Mouse (Mus musculus) limb, embryonic 14.5 days (tissue): ENCODE measurements around the gene Cdkl5. TPM values are rescaled to one million over a fixed set of nuclear protein-coding genes. Genes with fewer than 3 reads are reported as not detected.

Source experiments
- ATAC-seq: fragments of 200-750 bp; cut with Nextera tagmentation; 2 replicates; pipeline ENCODE4 v1.8.0; 2017; ENCODE audit warnings: low read depth, moderate number of reproducible peaks, moderate TSS enrichment; ENCODE audit not compliant: low FRiP score
- DNase-seq: peaks from one replicate; pipeline ENCODE4 v3.0.0-alpha.2; 2015; ENCODE audit warnings: low spot score
- H3K27ac ChIP-seq: fragments of 300-500 bp; sonication (generic); replicated peaks from 2 replicates; pipeline ENCODE4 v1.5.1; 2014; ENCODE audit warnings: low read depth, mild to moderate bottlenecking, low read length, moderate library complexity, mixed read lengths
- H3K27me3 ChIP-seq: fragments of 300-500 bp; sonication (generic); 2 replicates; pipeline ENCODE4 v1.6.1; 2014; ENCODE audit warnings: low read length, mixed read lengths; ENCODE audit not compliant: control insufficient read depth, insufficient read depth
- H3K36me3 ChIP-seq: fragments of 300-500 bp; sonication (generic); 2 replicates; pipeline ENCODE4 v1.6.1; 2014; ENCODE audit warnings: mild to moderate bottlenecking, low read length, moderate library complexity, mixed read lengths; ENCODE audit not compliant: control insufficient read depth, insufficient read depth
- H3K4me1 ChIP-seq: fragments of 300-500 bp; sonication (generic); 2 replicates; pipeline ENCODE4 v1.6.1; 2014; ENCODE audit warnings: antibody characterized with exemption, low read length, mixed read lengths; ENCODE audit not compliant: control insufficient read depth, insufficient read depth
- H3K4me2 ChIP-seq: fragments of 300-500 bp; sonication (generic); replicated peaks from 2 replicates; pipeline ENCODE4 v1.6.1; 2014; ENCODE audit warnings: low read depth, mild to moderate bottlenecking, low read length, moderate library complexity; ENCODE audit not compliant: severe bottlenecking
- H3K4me3 ChIP-seq: fragments of 300-500 bp; sonication (generic); replicated peaks from 2 replicates; pipeline ENCODE4 v1.5.1; 2014; ENCODE audit warnings: low read length
- H3K9ac ChIP-seq: fragments of 300-500 bp; sonication (generic); 2 replicates; pipeline ENCODE4 v1.6.1; 2014; ENCODE audit warnings: mild to moderate bottlenecking, low read depth, low read length, moderate library complexity; ENCODE audit not compliant: severe bottlenecking
- H3K9me3 ChIP-seq: fragments of 300-500 bp; sonication (generic); 2 replicates; pipeline ENCODE4 v1.6.1; 2016; ENCODE audit warnings: low read length; ENCODE audit not compliant: control insufficient read depth
- POLR2A ChIP-seq: fragments of 200-500 bp; IDR thresholded peaks from 2 replicates; pipeline ENCODE4 v1.8.0; 2012; ENCODE audit warnings: inconsistent platforms, mild to moderate bottlenecking, moderate library complexity, borderline replicate concordance; ENCODE audit not compliant: insufficient read depth, insufficient read length; ENCODE audit errors: extremely low read depth
- WGBS: fragments of 180-500 bp; shearing (Covaris S2); extraction: QIAGEN DNeasy Blood & Tissue Kit; methylation state at CpG from one replicate; pipeline ENCODE4 v1.1.7; 2014; 5-methylcytosine and 5-hydroxymethylcytosine counted together
- polyA plus RNA-seq, 2 experiments: library from polyadenylated mRNA; depleted of rRNA in 1 of 2; stranded (reverse) in 1 of 2; unstranded in 1 of 2; fragments of >200 nt; fragmentation: Nextera tagmentation in 1 of 2; extraction: Ambion mirVana in 1 of 2; gene quantifications; 2 replicates each; pipeline versions ENCODE4 v1.2.1 to v1.2.3; 2012 to 2014

Cdkl5 gene
- polyA plus RNA-seq, 2 experiments: 2.5 to 2.8 TPM

GRCm38 (mm10) chrX:160901118-160901517 lies 93.4 kb downstream of the Cdkl5 start:
- no peaks in the 10 kb centered on the region for H3K27me3 ChIP-seq
- no peaks in the 10 kb centered on the region for H3K9me3 ChIP-seq
- H3K4me2 ChIP-seq: no peak overlapping the region
- H3K4me1 ChIP-seq: no peaks in the 10 kb centered on the region
- no peak for TF ChIP-seq POLR2A
- H3K9ac ChIP-seq: no peak overlapping the region
- WGBS: 95% methylated on average over 2 of the region's 2 CpGs
- no peak for ATAC-seq
- H3K27ac ChIP-seq: no peak overlapping the region
- no peak overlapping the region for H3K4me3 ChIP-seq
- no peak for DNase-seq
- no peaks in the 10 kb centered on the region for H3K36me3 ChIP-seq

- no peak overlapping the region for H3K4me3 ChIP-seq
- H3K9ac ChIP-seq: no peak overlapping the region
- H3K4me1 ChIP-seq: no peaks in the 10 kb centered on the region
- H3K4me2 ChIP-seq: no peak overlapping the region
- no peaks in the 10 kb centered on the region for H3K9me3 ChIP-seq
- H3K36me3 ChIP-seq: no peaks in the 10 kb centered on the region
- DNase-seq: no peak
- no peak for ATAC-seq
- no peak for TF ChIP-seq POLR2A
- H3K27ac ChIP-seq: no peak overlapping the region
- WGBS: 58% methylated on average over 1 of the region's 1 CpGs
- no peaks in the 10 kb centered on the region for H3K27me3 ChIP-seq
Observed at GRCm38 (mm10) chrX:160892077-160892476, 102.4 kb downstream of the Cdkl5 start.

GRCm38 (mm10) chrX:160886301-160886700 lies 108.2 kb downstream of the Cdkl5 start:
- no peaks in the 10 kb centered on the region for H3K9me3 ChIP-seq
- no peaks in the 10 kb centered on the region for H3K36me3 ChIP-seq
- DNase-seq (no peak), ATAC-seq (no peak)
- TF ChIP-seq POLR2A: no peak
- 72% methylated on average over 2 of the region's 2 CpGs for WGBS
- no peaks in the 10 kb centered on the region for H3K4me1 ChIP-seq
- H3K9ac ChIP-seq: no peak overlapping the region
- H3K4me3 ChIP-seq: no peak overlapping the region
- no peak overlapping the region for H3K4me2 ChIP-seq
- no peaks in the 10 kb centered on the region for H3K27me3 ChIP-seq
- no peak overlapping the region for H3K27ac ChIP-seq

GRCm38 (mm10) chrX:160866576-160866975 lies 127.9 kb downstream of the Cdkl5 start:
- no peak overlapping the region for H3K27ac ChIP-seq
- H3K36me3 ChIP-seq: no peaks in the 10 kb centered on the region
- H3K4me1 ChIP-seq: no peaks in the 10 kb centered on the region
- H3K9me3 ChIP-seq: no peaks in the 10 kb centered on the region
- H3K9ac ChIP-seq: no peak overlapping the region
- no peak overlapping the region for H3K4me3 ChIP-seq
- H3K27me3 ChIP-seq: no peaks in the 10 kb centered on the region; the same call in 1 of the 2 replicates
- ATAC-seq (no peak), DNase-seq (no peak)
- H3K4me2 ChIP-seq: no peak overlapping the region
- WGBS: 92% methylated on average over 4 of the region's 4 CpGs
- TF ChIP-seq POLR2A: no peak

- WGBS: 87% methylated on average over 4 of the region's 4 CpGs
- no peak overlapping the region for H3K4me3 ChIP-seq
- DNase-seq: no peak
- H3K27me3 ChIP-seq: no peaks in the 10 kb centered on the region; the same call in 1 of the 2 replicates
- no peaks in the 10 kb centered on the region for H3K9me3 ChIP-seq
- no peak for TF ChIP-seq POLR2A
- no peak overlapping the region for H3K9ac ChIP-seq
- H3K4me2 ChIP-seq: no peak overlapping the region
- H3K4me1 ChIP-seq: no peaks in the 10 kb centered on the region
- H3K36me3 ChIP-seq: no peaks in the 10 kb centered on the region
- ATAC-seq: no peak
- H3K27ac ChIP-seq: no peak overlapping the region
Observed at GRCm38 (mm10) chrX:160865022-160865421, 129.5 kb downstream of the Cdkl5 start.
